12 mouse cellular contexts compared by ENCODE assay signal in genomic region chr9:4665691-4666090, GRCm38 (mm10).
"Had no signal": no experiment of that assay in that cellular context is flagged by ENCODE, and none has a peak within 500 bp of the region (broad histone marks: within the 10 kb centered on the region; RNA-seq: fewer than 3 reads in every experiment).

No protein-coding gene starts in this region.

- DNase-seq: retina, postnatal 1 day; right cerebral cortex, adult 18-20 months; right cerebral cortex, postnatal 14 days; right cerebral cortex, postnatal 25 days; right cerebral cortex, postnatal 4 days; spleen, adult 18-20 months; thymus, adult 18-20 months; thymus, adult 2 months; thymus, postnatal 14 days; thymus, postnatal 25 days; thymus, postnatal 36 days; thymus, postnatal 4 days had no signal
